Mouse (Mus musculus): ENCODE results near the gene Gm14322.
"Not testable (repeated sequence)": the region's sequence is repeated elsewhere in the genome, so short reads cannot be mapped to it uniquely, and the experiment has no call there.

The Gm14322 gene

GRCm38 (mm10) chr2:177758941-177759558 is at the start of gene Gm14322:
Gene Gm14322 (plus strand): TSS chr2:177759288.
- not testable (repeated sequence) for DNase-seq (ENCODE audit: low spot score)

GRCm38 (mm10) chr2:177741487-177741886 is 17.6 kb upstream of the Gm14322 start:
- DNase-seq (ENCODE audit: low spot score) = not testable (repeated sequence)

DNA sequence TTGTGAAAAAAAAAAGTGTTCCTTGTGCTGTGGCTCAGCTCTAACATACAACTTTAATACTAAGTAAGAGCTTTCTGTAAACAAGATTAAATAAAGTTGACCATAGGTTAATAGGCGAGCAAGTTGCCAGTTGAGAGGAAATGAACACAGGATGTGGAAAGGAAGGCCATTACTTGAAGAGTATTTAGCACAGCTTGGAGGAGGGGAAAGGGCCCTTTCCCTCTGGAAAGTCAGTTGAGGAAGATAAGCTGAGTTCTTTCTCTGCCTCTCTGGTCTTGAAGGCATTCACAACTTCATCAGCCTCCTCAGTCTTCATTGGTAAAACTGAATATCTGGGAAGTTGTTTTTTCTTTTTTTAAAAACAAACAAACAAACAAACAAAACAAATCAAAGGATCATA is 28.3 kb downstream of the Gm14322 start:
- not testable (repeated sequence) for DNase-seq (ENCODE audit: low spot score)

DNA sequence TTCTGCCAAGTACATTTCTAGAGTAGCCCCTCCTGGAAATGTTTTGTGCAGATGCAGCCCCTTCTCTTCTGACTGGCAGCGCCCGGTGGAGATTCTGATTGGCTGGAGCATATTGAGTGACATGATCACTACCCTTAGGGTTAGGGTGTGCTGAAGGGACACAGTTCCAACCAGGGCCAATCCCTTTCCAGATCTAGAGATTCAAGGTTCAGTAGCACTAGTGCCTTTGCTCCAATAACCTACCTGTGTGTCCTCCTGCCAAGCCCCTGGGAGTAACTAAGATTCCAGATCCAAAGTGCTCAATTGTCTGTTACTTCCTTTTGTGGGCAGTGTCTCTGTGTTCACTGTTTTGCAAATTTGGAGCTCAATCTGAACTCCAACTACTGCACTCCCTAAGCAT is 47.1 kb downstream of the Gm14322 start:
- not testable (repeated sequence) for DNase-seq (ENCODE audit: low spot score)
